Mouse (Mus musculus): ENCODE results near the gene Ppp1r12c. TPM values are rescaled to one million over a fixed set of nuclear protein-coding genes. Genes with fewer than 3 reads are reported as not detected.

The Ppp1r12c gene
- polyA plus RNA-seq, 1 experiment from 2014 or later: 31.6 TPM

- no peaks in the 10 kb centered on the region; the same call in 1 of the 2 replicates for H3K9me3 ChIP-seq (ENCODE audit: low read length)
- no peak overlapping the region for H3K27ac ChIP-seq (ENCODE audit: low read length)
- no peak overlapping the region for H3K9ac ChIP-seq (replicated peaks; ENCODE audit: low read length)
- H3K27me3 ChIP-seq (ENCODE audit: insufficient read depth, low read length): no peaks in the 10 kb centered on the region
- peaks cover 20% of the 10 kb centered on the region for H3K36me3 ChIP-seq (ENCODE audit: insufficient read depth, low read length)
- no peak overlapping the region for H3K4me3 ChIP-seq (ENCODE audit: low read length)
- peaks cover 6% of the 10 kb centered on the region for H3K4me1 ChIP-seq (ENCODE audit: insufficient read depth, low read length)
- ATAC-seq (ENCODE audit: low FRiP score, low TSS enrichment): no peak
- 0% methylated on average over 1 of the region's 1 CpGs for WGBS
- H3K4me2 ChIP-seq (replicated peaks; ENCODE audit: low read depth, low read length): no peak overlapping the region
These were observed 54.3 kb downstream of the Ppp1r12c start for GRCm38 (mm10) chr7:4447138-4447537.

DNA sequence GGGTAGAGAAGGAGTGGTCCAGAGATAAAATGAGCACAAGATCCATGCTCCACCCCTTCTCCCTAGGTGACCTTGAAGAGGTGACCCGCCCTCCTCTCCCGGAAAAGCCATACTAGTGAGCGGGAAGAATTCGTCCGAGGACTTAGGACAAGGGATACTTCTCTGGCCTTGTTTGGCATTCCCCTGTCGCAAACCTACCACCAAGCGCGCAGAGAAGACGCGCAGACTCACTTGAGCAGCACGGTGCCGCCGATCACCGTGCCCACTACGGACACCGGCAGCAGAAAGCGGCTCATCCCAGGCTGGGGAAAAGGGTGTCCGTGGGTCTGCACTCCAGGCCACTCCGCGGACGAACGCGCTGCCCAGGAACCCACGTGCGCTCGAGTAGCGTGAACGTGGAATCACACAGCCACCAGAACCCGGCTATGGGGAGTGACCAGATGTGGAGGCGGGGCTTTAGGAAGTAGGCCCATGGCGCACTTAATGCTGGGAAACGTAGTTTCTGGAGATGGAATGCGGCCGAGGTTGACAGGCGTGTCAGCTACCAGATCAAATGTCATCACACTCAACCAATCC, 56.2 kb downstream of the Ppp1r12c start, which contains the start of gene Rdh13:
Gene Rdh13 (minus strand): TSS at position 434 of the 576 bp plus-strand sequence.
- H3K36me3 ChIP-seq (ENCODE audit: insufficient read depth, low read length): peaks cover 37% of the 10 kb centered on the region
- peak within 1 kb of the TSS; percentile 81 for H3K4me3 ChIP-seq (ENCODE audit: low read length)
- H3K4me2 ChIP-seq (replicated peaks; ENCODE audit: low read depth, low read length): peak within 1 kb of the TSS; percentile 57
- H3K9ac ChIP-seq (replicated peaks; ENCODE audit: low read length): peak within 1 kb of the TSS; percentile 78
- no peaks in the 10 kb centered on the region for H3K27me3 ChIP-seq (ENCODE audit: insufficient read depth, low read length)
- no peaks in the 10 kb centered on the region; the same call in 1 of the 2 replicates for H3K9me3 ChIP-seq (ENCODE audit: low read length)
- H3K4me1 ChIP-seq (ENCODE audit: insufficient read depth, low read length): peaks cover 6% of the 10 kb centered on the region
- peak; percentile 97 for ATAC-seq (ENCODE audit: low FRiP score, low TSS enrichment)
- WGBS: under 1% methylated on average over 35 of the region's 35 CpGs
- H3K27ac ChIP-seq (ENCODE audit: low read length): peak within 1 kb of the TSS; percentile 86

DNA sequence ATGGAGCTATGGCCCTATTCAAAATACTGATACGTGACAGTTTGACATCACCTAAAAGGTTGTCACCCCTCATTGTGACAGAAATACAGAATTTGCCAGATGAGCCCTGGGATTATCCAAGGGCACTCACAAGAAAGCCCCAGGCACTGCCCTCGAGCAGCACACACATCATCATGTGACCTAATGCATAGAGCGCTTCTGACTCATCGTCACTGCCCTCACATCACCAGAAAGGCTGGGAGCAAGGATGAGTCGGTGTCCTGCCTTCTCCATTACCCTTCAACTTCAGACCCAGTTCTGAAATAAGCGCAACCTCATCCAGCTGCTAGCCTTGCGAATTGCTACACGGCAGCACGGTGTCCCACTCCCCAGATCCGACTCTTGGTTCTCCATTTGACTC, 60.9 kb downstream of the Ppp1r12c start:
- no peak overlapping the region for H3K9ac ChIP-seq (replicated peaks; ENCODE audit: low read length)
- H3K36me3 ChIP-seq (ENCODE audit: insufficient read depth, low read length): peaks cover 64% of the 10 kb centered on the region
- no peak overlapping the region for H3K27ac ChIP-seq (ENCODE audit: low read length)
- no peaks in the 10 kb centered on the region for H3K9me3 ChIP-seq (ENCODE audit: low read length)
- H3K4me1 ChIP-seq (ENCODE audit: insufficient read depth, low read length): peaks cover 6% of the 10 kb centered on the region
- no peak overlapping the region for H3K4me3 ChIP-seq (ENCODE audit: low read length)
- H3K27me3 ChIP-seq (ENCODE audit: insufficient read depth, low read length): no peaks in the 10 kb centered on the region
- no peak overlapping the region for H3K4me2 ChIP-seq (replicated peaks; ENCODE audit: low read depth, low read length)
- 93% methylated on average over 10 of the region's 10 CpGs for WGBS
- no peak for ATAC-seq (ENCODE audit: low FRiP score, low TSS enrichment)

GRCm38 (mm10) chr7:4437721-4438120, 63.8 kb downstream of the Ppp1r12c start:
- no peak overlapping the region for H3K27ac ChIP-seq (ENCODE audit: low read length)
- no peaks in the 10 kb centered on the region for H3K27me3 ChIP-seq (ENCODE audit: insufficient read depth, low read length)
- 92% methylated on average over 2 of the region's 2 CpGs for WGBS
- H3K4me1 ChIP-seq (ENCODE audit: insufficient read depth, low read length): no peaks in the 10 kb centered on the region
- H3K9ac ChIP-seq (replicated peaks; ENCODE audit: low read length): no peak overlapping the region
- no peak for ATAC-seq (ENCODE audit: low FRiP score, low TSS enrichment)
- peaks cover 75% of the 10 kb centered on the region for H3K36me3 ChIP-seq (ENCODE audit: insufficient read depth, low read length)
- no peak overlapping the region for H3K4me2 ChIP-seq (replicated peaks; ENCODE audit: low read depth, low read length)
- no peak overlapping the region for H3K4me3 ChIP-seq (ENCODE audit: low read length)
- H3K9me3 ChIP-seq (ENCODE audit: low read length): no peaks in the 10 kb centered on the region

GRCm38 (mm10) chr7:4432026-4432425, 69.5 kb downstream of the Ppp1r12c start:
- no peak overlapping the region for H3K4me3 ChIP-seq (ENCODE audit: low read length)
- no peak overlapping the region for H3K4me2 ChIP-seq (replicated peaks; ENCODE audit: low read depth, low read length)
- no peak overlapping the region for H3K27ac ChIP-seq (ENCODE audit: low read length)
- peaks cover 8% of the 10 kb centered on the region; the same call in 1 of the 2 replicates for H3K9me3 ChIP-seq (ENCODE audit: low read length)
- no peak overlapping the region for H3K9ac ChIP-seq (replicated peaks; ENCODE audit: low read length)
- no peaks in the 10 kb centered on the region for H3K4me1 ChIP-seq (ENCODE audit: insufficient read depth, low read length)
- H3K27me3 ChIP-seq (ENCODE audit: insufficient read depth, low read length): no peaks in the 10 kb centered on the region
- 83% methylated on average over 8 of the region's 8 CpGs for WGBS
- ATAC-seq (ENCODE audit: low FRiP score, low TSS enrichment): no peak
- peaks cover 77% of the 10 kb centered on the region for H3K36me3 ChIP-seq (ENCODE audit: insufficient read depth, low read length)

GRCm38 (mm10) chr7:4431548-4431947, 69.9 kb downstream of the Ppp1r12c start:
- Histone ChIP-seq H3K9ac (replicated peaks; ENCODE audit: low read length) (no peak overlapping the region), H3K4me2 (replicated peaks; ENCODE audit: low read depth, low read length) (no peak overlapping the region), H3K27me3 (ENCODE audit: insufficient read depth, low read length) (no peaks in the 10 kb centered on the region), H3K9me3 (ENCODE audit: low read length) (peaks cover 8% of the 10 kb centered on the region; the same call in 1 of the 2 replicates), H3K36me3 (ENCODE audit: insufficient read depth, low read length) (peaks cover 75% of the 10 kb centered on the region), H3K4me3 (ENCODE audit: low read length) (no peak overlapping the region), H3K27ac (ENCODE audit: low read length) (no peak overlapping the region), H3K4me1 (ENCODE audit: insufficient read depth, low read length) (no peaks in the 10 kb centered on the region)
- ATAC-seq (ENCODE audit: low FRiP score, low TSS enrichment): no peak
- 82% methylated on average over 6 of the region's 6 CpGs for WGBS

Small RNAs within 50 kb of the gene (microRNA-seq; reads per million reads assigned to microRNA genes)
- gene Gm24605: not detected

Other genes starting within 250 kb of the Ppp1r12c start
- gene Ncr1, start 164.0 kb downstream of the Ppp1r12c start, polyA plus RNA-seq (2015; fragmentation: Nextera tagmentation; extraction: Ambion mirVana): not detected in 2 replicates
- 0.39 TPM in 1 of 2 replicates, not detected in the other for gene Gp6, start 103.9 kb downstream of the Ppp1r12c start, polyA plus RNA-seq (2015; fragmentation: Nextera tagmentation; extraction: Ambion mirVana)
- 34.4 and 34.5 TPM in 2 replicates for gene Rdh13, start 56.0 kb downstream of the Ppp1r12c start, polyA plus RNA-seq (2015; fragmentation: Nextera tagmentation; extraction: Ambion mirVana)
- gene Eps8l1, start 41.0 kb downstream of the Ppp1r12c start, polyA plus RNA-seq (2015; fragmentation: Nextera tagmentation; extraction: Ambion mirVana): 8.8 and 10.1 TPM in 2 replicates
- 20.9 and 21.6 TPM in 2 replicates for gene Tnnt1, start 14.7 kb upstream of the Ppp1r12c start, polyA plus RNA-seq (2015; fragmentation: Nextera tagmentation; extraction: Ambion mirVana)
- gene Tnni3, start 22.5 kb upstream of the Ppp1r12c start, polyA plus RNA-seq (2015; fragmentation: Nextera tagmentation; extraction: Ambion mirVana): 5.8 and 6.1 TPM in 2 replicates
- gene Dnaaf3, start 30.8 kb upstream of the Ppp1r12c start, polyA plus RNA-seq (2015; fragmentation: Nextera tagmentation; extraction: Ambion mirVana): 3.3 and 3.5 TPM in 2 replicates
- gene Syt5, start 45.9 kb upstream of the Ppp1r12c start, polyA plus RNA-seq (2015; fragmentation: Nextera tagmentation; extraction: Ambion mirVana): 5.3 and 6.6 TPM in 2 replicates
- gene Ptprh, start 102.4 kb upstream of the Ppp1r12c start, polyA plus RNA-seq (2015; fragmentation: Nextera tagmentation; extraction: Ambion mirVana): not detected in 2 replicates
- 1.2 and 1.3 TPM in 2 replicates for gene Tmem86b, start 129.7 kb upstream of the Ppp1r12c start, polyA plus RNA-seq (2015; fragmentation: Nextera tagmentation; extraction: Ambion mirVana)
- 3.2 and 5.2 TPM in 2 replicates for gene Ppp6r1, start 157.3 kb upstream of the Ppp1r12c start, polyA plus RNA-seq (2015; fragmentation: Nextera tagmentation; extraction: Ambion mirVana)
- 114 and 118 TPM in 2 replicates for gene Hspbp1, start 183.4 kb upstream of the Ppp1r12c start, polyA plus RNA-seq (2015; fragmentation: Nextera tagmentation; extraction: Ambion mirVana)
- 1.2 and 1.3 TPM in 2 replicates for gene Brsk1, start 188.9 kb upstream of the Ppp1r12c start, polyA plus RNA-seq (2015; fragmentation: Nextera tagmentation; extraction: Ambion mirVana)
- 0.07 and 0.08 TPM in 2 replicates for gene Tmem150b, start 223.6 kb upstream of the Ppp1r12c start, polyA plus RNA-seq (2015; fragmentation: Nextera tagmentation; extraction: Ambion mirVana)
- 99.3 and 104 TPM in 2 replicates for gene Kmt5c, start 238.4 kb upstream of the Ppp1r12c start, polyA plus RNA-seq (2015; fragmentation: Nextera tagmentation; extraction: Ambion mirVana)